Mouse (Mus musculus): Measurements from ENCODE around the gene Tefm.

- TF ChIP-seq POLR2A (IDR thresholded peaks at IDR 0.05; ENCODE audit: insufficient read depth, low read depth, low read length) (no peak), CTCF (IDR thresholded peaks at IDR 0.05) (no peak), EP300 (IDR thresholded peaks at IDR 0.05; ENCODE audit: insufficient read depth, low read depth, low read length) (no peak)
These were observed 36.3 kb upstream of the Tefm start for GRCm38 (mm10) chr11:80178316-80178715.

Measured in heart, adult 2 months (tissue).